Mouse (Mus musculus) limb, embryonic 13.5 days (tissue): ENCODE measurements around the gene Tex11. TPM values are rescaled to one million over a fixed set of nuclear protein-coding genes. Genes with fewer than 3 reads are reported as not detected.
"Not testable (repeated sequence)": the region's sequence is repeated elsewhere in the genome, so short reads cannot be mapped to it uniquely, and the experiment has no call there.

Source experiments
- ATAC-seq: fragments of 200-750 bp; cut with Nextera tagmentation; 2 replicates; pipeline ENCODE4 v1.8.0; 2017; ENCODE audit warnings: low read depth, moderate number of reproducible peaks, moderate TSS enrichment; ENCODE audit not compliant: low FRiP score
- H3K27ac ChIP-seq: fragments of 300-500 bp; sonication (generic); 2 replicates; pipeline ENCODE4 v1.5.1; 2015; ENCODE audit warnings: inconsistent platforms, mild to moderate bottlenecking, moderate library complexity
- H3K27me3 ChIP-seq: fragments of 300-500 bp; sonication (generic); 2 replicates; pipeline ENCODE4 v1.6.1; 2015; ENCODE audit warnings: mild to moderate bottlenecking, inconsistent platforms
- H3K36me3 ChIP-seq: fragments of 300-500 bp; sonication (generic); 2 replicates; pipeline ENCODE4 v1.6.1; 2015; ENCODE audit warnings: inconsistent platforms, mild to moderate bottlenecking, moderate library complexity
- H3K4me1 ChIP-seq: fragments of 300-500 bp; sonication (generic); 2 replicates; pipeline ENCODE4 v1.6.1; 2015; ENCODE audit warnings: inconsistent platforms
- H3K4me2 ChIP-seq: fragments of 300-500 bp; sonication (generic); replicated peaks from 2 replicates; pipeline ENCODE4 v1.6.1; 2015; ENCODE audit warnings: inconsistent platforms, mild to moderate bottlenecking, moderate library complexity
- H3K4me3 ChIP-seq: fragments of 300-500 bp; sonication (generic); 2 replicates; pipeline ENCODE4 v1.5.1; 2015; ENCODE audit warnings: moderate library complexity, mild to moderate bottlenecking, inconsistent platforms
- H3K9ac ChIP-seq: fragments of 300-500 bp; sonication (generic); 2 replicates; pipeline ENCODE4 v1.6.1; 2015; ENCODE audit warnings: mild to moderate bottlenecking, inconsistent platforms
- H3K9me3 ChIP-seq: fragments of 300-500 bp; sonication (generic); 2 replicates; pipeline ENCODE4 v1.6.1; 2016; ENCODE audit warnings: inconsistent platforms
- WGBS: fragments of 180-500 bp; shearing (Covaris S2); methylation state at CpG from one replicate; pipeline ENCODE4 v1.1.7; 2015; 5-methylcytosine and 5-hydroxymethylcytosine counted together
- polyA plus RNA-seq: library from polyadenylated mRNA; unstranded; fragments of >200 nt; fragmentation: Nextera tagmentation; extraction: Ambion mirVana; gene quantifications from 2 replicates; pipeline ENCODE4 v1.2.1, GENCODE M21; 2015

Tex11 gene
- polyA plus RNA-seq, result 0.06 TPM in 1 of 2 replicates, not detected in the other

DNA sequence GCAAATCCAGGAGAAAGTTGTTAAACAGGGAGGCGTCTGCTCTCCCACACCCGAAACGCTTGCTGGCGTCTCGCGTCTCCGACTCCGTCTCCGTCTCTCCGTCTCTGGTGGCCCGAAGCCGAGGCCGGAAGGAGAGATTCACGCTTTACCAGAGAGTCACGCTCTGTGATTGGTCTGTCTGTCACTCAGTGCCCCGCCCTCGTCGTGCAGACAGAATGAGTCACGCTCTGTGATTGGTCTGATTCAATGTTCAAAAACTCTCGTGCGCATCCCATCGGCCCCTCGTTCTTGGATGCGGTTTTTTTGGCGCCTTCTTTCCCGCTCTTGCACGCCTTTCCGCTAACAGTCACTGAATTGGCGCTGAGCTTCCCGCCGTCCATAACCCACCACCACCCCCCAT is at the start of gene Tex11:
Gene Tex11, minus strand, starts transcription at position 127 of the 400 bp plus-strand sequence.
- H3K9me3 ChIP-seq, result no peaks in the 10 kb centered on the region; the same call in 1 of the 2 replicates
- no peaks in the 10 kb centered on the region for H3K36me3 ChIP-seq
- H3K4me1 ChIP-seq, result no peaks in the 10 kb centered on the region
- no peak within 1 kb of the TSS for H3K27ac ChIP-seq
- no peak within 1 kb of the TSS for H3K9ac ChIP-seq
- no peaks in the 10 kb centered on the region for H3K27me3 ChIP-seq
- H3K4me2 ChIP-seq, result no peak within 1 kb of the TSS
- no peak within 1 kb of the TSS for H3K4me3 ChIP-seq
- no peak for ATAC-seq
- 89% methylated on average over 31 of the region's 31 CpGs for WGBS

GRCm38 (mm10) chrX:101085920-101086319 is 26.5 kb upstream of the Tex11 start, which contains the start of gene Slc7a3:
Gene Slc7a3 (minus strand): TSS chrX:101086020.
- H3K4me1 ChIP-seq, result no peaks in the 10 kb centered on the region
- no peak within 1 kb of the TSS for H3K27ac ChIP-seq
- H3K4me3 ChIP-seq, result peak within 1 kb of the TSS; percentile 34
- no peak within 1 kb of the TSS for H3K9ac ChIP-seq
- H3K4me2 ChIP-seq, result peak within 1 kb of the TSS; percentile 65
- ATAC-seq, result no peak
- H3K27me3 ChIP-seq, result peaks cover 39% of the 10 kb centered on the region
- H3K36me3 ChIP-seq, result no peaks in the 10 kb centered on the region
- H3K9me3 ChIP-seq, result no peaks in the 10 kb centered on the region
- 36% methylated on average over 11 of the region's 11 CpGs for WGBS

- H3K27ac ChIP-seq, ATAC-seq, H3K9me3 ChIP-seq, H3K4me1 ChIP-seq, H3K36me3 ChIP-seq, H3K9ac ChIP-seq: not testable (repeated sequence)
- peak overlapping the region; percentile 65 for H3K4me2 ChIP-seq
- peaks cover 39% of the 10 kb centered on the region for H3K27me3 ChIP-seq
- peak overlapping the region; percentile 34 for H3K4me3 ChIP-seq
- 22% methylated on average over 9 of the region's 9 CpGs for WGBS
These were observed 25.7 kb upstream of the Tex11 start for GRCm38 (mm10) chrX:101085211-101085610.

- no peaks in the 10 kb centered on the region for H3K36me3 ChIP-seq
- no peaks in the 10 kb centered on the region for H3K4me1 ChIP-seq
- H3K9ac ChIP-seq, result no peak overlapping the region
- no peak overlapping the region; the same call in 1 of the 2 replicates for H3K4me2 ChIP-seq
- H3K27ac ChIP-seq, result no peak overlapping the region
- H3K27me3 ChIP-seq, result peaks cover 38% of the 10 kb centered on the region
- ATAC-seq, result no peak
- WGBS, result 80% methylated on average over 2 of the region's 2 CpGs
- H3K9me3 ChIP-seq, result no peaks in the 10 kb centered on the region
- H3K4me3 ChIP-seq, result 0 out of 2 replicates have a peak overlapping the region, but pooled peaks have one; percentile 34
These were observed 24.7 kb upstream of the Tex11 start for GRCm38 (mm10) chrX:101084192-101084591.

DNA sequence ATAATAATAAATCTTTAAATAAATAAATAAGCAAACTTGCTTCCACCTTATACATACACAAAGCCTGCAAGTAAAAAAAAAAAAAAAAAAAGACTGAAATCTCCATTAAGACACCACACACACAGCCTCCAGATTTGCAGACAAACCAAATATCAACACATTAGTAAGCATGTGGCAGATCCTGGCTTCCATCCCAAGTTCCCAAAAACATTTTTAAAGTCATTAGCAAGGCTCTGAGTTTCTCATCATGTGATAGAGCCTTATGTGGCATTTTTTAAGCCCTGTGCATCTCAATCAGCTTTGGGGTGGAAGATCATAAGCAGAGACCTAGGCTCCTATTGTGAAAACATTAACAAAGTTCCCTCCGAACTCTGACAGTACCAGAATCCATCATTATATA is 5.8 kb upstream of the Tex11 start:
- no peaks in the 10 kb centered on the region for H3K27me3 ChIP-seq
- no peaks in the 10 kb centered on the region for H3K9me3 ChIP-seq
- H3K4me1 ChIP-seq, result no peaks in the 10 kb centered on the region
- H3K4me2 ChIP-seq, result no peak overlapping the region
- H3K27ac ChIP-seq, result no peak overlapping the region
- no peaks in the 10 kb centered on the region for H3K36me3 ChIP-seq
- no peak for ATAC-seq
- no peak overlapping the region for H3K4me3 ChIP-seq
- WGBS, result 73% methylated on average over 1 of the region's 1 CpGs
- no peak overlapping the region for H3K9ac ChIP-seq

DNA sequence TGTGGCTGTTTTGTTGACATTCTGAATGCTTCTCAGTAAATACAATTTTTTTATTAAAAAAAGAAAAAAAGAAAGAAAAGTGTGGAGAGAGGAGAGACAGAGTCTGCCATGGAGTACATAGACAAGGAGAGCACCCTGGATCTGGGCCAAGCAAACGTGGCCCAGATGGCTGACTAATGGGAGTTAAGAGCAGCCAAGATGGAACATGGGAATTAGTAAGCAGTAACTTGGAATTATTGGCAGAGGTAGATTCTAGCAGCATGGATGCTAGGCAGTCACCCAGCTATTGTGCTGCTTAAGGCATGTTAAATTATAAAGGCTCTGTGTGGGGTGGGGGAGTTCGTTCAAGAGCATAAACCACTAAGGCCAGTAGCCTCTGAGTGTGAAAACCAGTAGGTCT is 4.0 kb upstream of the Tex11 start:
- no peaks in the 10 kb centered on the region for H3K4me1 ChIP-seq
- no peak overlapping the region for H3K27ac ChIP-seq
- H3K4me2 ChIP-seq, result no peak overlapping the region
- no peak for ATAC-seq
- H3K36me3 ChIP-seq, result no peaks in the 10 kb centered on the region
- no peak overlapping the region for H3K4me3 ChIP-seq
- no peaks in the 10 kb centered on the region; the same call in 1 of the 2 replicates for H3K9me3 ChIP-seq
- no peak overlapping the region for H3K9ac ChIP-seq
- WGBS, result 68% methylated on average over 2 of the region's 2 CpGs
- H3K27me3 ChIP-seq, result no peaks in the 10 kb centered on the region

- WGBS, result 40% methylated on average over 2 of the region's 2 CpGs
- Histone ChIP-seq H3K36me3 (no peaks in the 10 kb centered on the region), H3K27me3 (no peaks in the 10 kb centered on the region; the same call in 1 of the 2 replicates), H3K4me1 (no peaks in the 10 kb centered on the region), H3K27ac (no peak overlapping the region), H3K9me3 (no peaks in the 10 kb centered on the region), H3K9ac (no peak overlapping the region), H3K4me2 (no peak overlapping the region), H3K4me3 (no peak overlapping the region)
- no peak for ATAC-seq
These were observed 115.8 kb downstream of the Tex11 start for GRCm38 (mm10) chrX:100943640-100944039.

- Histone ChIP-seq H3K27me3 (peaks cover 13% of the 10 kb centered on the region), H3K4me2 (no peak overlapping the region)
These were observed 220.3 kb downstream of the Tex11 start for GRCm38 (mm10) chrX:100839211-100839610.

GRCm38 (mm10) chrX:100832806-100833205 is 226.7 kb downstream of the Tex11 start:
- Histone ChIP-seq H3K27ac (no peak overlapping the region), H3K4me2 (no peak overlapping the region), H3K27me3 (peaks cover 13% of the 10 kb centered on the region), H3K9ac (no peak overlapping the region), H3K36me3 (no peaks in the 10 kb centered on the region), H3K4me3 (no peak overlapping the region), H3K4me1 (no peaks in the 10 kb centered on the region), H3K9me3 (no peaks in the 10 kb centered on the region)
- no peak for ATAC-seq
- WGBS, result 74% methylated on average over 2 of the region's 2 CpGs

More at GRCm38 (mm10) chrX:100839211-100839610, 220.3 kb downstream of the Tex11 start:
- H3K36me3 ChIP-seq, result no peaks in the 10 kb centered on the region
- H3K9me3 ChIP-seq, result no peaks in the 10 kb centered on the region
- H3K4me3 ChIP-seq, result no peak overlapping the region
- H3K9ac ChIP-seq, result no peak overlapping the region
- no peak overlapping the region for H3K27ac ChIP-seq
- no peak for ATAC-seq
- no peaks in the 10 kb centered on the region for H3K4me1 ChIP-seq

DNA sequence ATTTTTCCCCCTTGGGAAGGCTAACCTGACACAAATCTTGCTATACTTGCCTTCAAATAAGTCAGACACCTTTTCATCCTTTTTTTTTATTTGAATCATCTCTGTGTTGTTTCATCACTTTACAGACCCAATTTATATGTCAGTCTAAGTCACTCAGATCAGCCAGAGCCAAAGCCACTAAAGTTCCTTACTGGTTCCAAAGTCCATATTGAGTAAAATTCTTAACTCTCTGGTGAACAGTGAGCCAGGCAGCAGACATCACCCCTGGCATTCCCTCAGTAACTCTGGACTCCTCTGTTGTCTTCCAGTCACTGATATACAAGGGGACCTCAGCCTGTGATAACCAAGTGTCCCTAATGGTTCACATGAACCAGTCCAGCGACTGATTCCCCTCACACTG is 233.9 kb downstream of the Tex11 start:
- H3K36me3 ChIP-seq, result no peaks in the 10 kb centered on the region
- H3K27me3 ChIP-seq, result peaks cover 8% of the 10 kb centered on the region; the same call in 1 of the 2 replicates
- H3K9me3 ChIP-seq, result no peaks in the 10 kb centered on the region
- H3K4me3 ChIP-seq, result no peak overlapping the region
- 76% methylated on average over 1 of the region's 1 CpGs for WGBS
- H3K4me2 ChIP-seq, result no peak overlapping the region
- H3K9ac ChIP-seq, result no peak overlapping the region
- H3K27ac ChIP-seq, result no peak overlapping the region
- no peaks in the 10 kb centered on the region for H3K4me1 ChIP-seq
- no peak for ATAC-seq

DNA sequence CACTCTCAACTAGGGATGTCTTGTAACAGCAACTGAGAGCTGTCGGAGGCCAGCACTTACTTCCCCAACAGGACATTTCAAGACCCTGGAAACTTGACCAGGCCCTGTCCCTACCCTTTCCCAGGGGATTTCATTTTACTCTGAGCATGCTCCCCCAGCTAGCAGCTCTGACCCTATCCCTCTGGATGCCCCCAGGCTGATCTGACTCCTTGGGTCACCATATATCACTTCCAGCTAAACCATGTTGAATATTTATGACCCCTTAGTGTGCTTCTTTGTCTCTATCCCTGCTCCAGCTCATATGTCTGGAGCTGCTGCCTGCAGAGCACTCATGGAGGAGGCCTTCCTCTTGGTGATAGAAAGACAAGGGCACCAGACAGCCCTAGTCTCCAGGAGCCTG is 238.3 kb downstream of the Tex11 start:
- Histone ChIP-seq H3K4me2 (no peak overlapping the region), H3K4me3 (no peak overlapping the region), H3K9ac (no peak overlapping the region), H3K27me3 (peaks cover 12% of the 10 kb centered on the region; the same call in 1 of the 2 replicates), H3K9me3 (no peaks in the 10 kb centered on the region), H3K36me3 (peaks cover 14% of the 10 kb centered on the region; the same call in 1 of the 2 replicates), H3K27ac (no peak overlapping the region), H3K4me1 (no peaks in the 10 kb centered on the region)
- WGBS, result 70% methylated on average over 1 of the region's 1 CpGs
- no peak for ATAC-seq

DNA sequence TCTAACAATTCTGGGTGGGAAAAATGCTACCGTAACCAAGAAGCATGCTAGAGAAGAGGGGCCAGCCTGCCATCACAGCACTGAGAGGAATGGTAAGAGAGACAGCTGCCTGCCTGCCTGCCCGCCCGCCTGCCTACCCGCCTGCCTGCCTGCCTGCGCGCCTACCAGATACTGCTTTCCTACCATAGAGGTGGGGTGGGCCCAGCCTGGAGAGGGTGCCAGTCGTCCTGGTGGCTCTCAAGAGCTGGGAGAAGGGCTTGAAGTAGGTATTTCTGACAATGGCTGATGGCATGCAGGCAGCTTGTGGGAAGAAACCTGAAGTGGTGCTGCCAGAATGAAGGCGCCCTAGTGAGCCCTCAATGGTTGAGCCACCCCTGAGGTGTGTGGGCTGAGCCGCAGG is 240.8 kb downstream of the Tex11 start:
- 93% methylated on average over 9 of the region's 9 CpGs for WGBS
- no peak overlapping the region for H3K27ac ChIP-seq
- H3K9me3 ChIP-seq, result no peaks in the 10 kb centered on the region
- H3K4me2 ChIP-seq, result no peak overlapping the region
- H3K27me3 ChIP-seq, result peaks cover 21% of the 10 kb centered on the region; the same call in 1 of the 2 replicates
- peaks cover 30% of the 10 kb centered on the region; the same call in 1 of the 2 replicates for H3K36me3 ChIP-seq
- ATAC-seq, result no peak
- no peak overlapping the region for H3K4me3 ChIP-seq
- no peaks in the 10 kb centered on the region for H3K4me1 ChIP-seq
- H3K9ac ChIP-seq, result no peak overlapping the region

- H3K9ac ChIP-seq, result no peak overlapping the region
- H3K27me3 ChIP-seq, result peaks cover 18% of the 10 kb centered on the region; the same call in 1 of the 2 replicates
- no peak overlapping the region for H3K27ac ChIP-seq
- peaks cover 50% of the 10 kb centered on the region for H3K36me3 ChIP-seq
- H3K4me2 ChIP-seq, result no peak overlapping the region
- no peaks in the 10 kb centered on the region for H3K9me3 ChIP-seq
- 86% methylated on average over 7 of the region's 7 CpGs for WGBS
- no peak overlapping the region for H3K4me3 ChIP-seq
- ATAC-seq, result no peak
- H3K4me1 ChIP-seq, result no peaks in the 10 kb centered on the region
These were observed 243.7 kb downstream of the Tex11 start for GRCm38 (mm10) chrX:100815766-100816165.
